Mouse (Mus musculus): ENCODE data around the gene Hnf4a. TPM values are rescaled to one million over a fixed set of nuclear protein-coding genes. Genes with fewer than 3 reads are reported as not detected.

Gene Hnf4a
- polyA plus RNA-seq, 1 experiment, result 2.2 TPM

DNA sequence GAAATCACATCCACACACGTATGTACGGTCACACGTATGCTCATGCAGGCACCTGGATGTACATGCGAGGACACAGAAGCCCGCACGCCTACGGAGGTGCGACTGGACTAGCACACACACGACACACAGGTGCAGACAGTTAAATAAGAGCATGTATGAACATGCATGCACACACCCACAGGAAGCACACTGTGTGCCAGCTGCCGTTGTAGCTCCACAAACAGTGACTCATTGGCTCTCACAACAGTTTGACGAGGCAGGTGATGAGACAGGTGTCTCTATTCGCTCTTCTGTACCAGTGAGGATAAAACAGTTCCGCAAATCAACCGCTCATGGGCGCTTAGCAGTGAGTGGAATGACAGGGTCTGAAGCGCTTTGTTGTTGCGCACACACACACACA is 16.0 kb upstream of the Hnf4a start:
- no peak for DNase-seq (ENCODE audit: low read depth)

DNA sequence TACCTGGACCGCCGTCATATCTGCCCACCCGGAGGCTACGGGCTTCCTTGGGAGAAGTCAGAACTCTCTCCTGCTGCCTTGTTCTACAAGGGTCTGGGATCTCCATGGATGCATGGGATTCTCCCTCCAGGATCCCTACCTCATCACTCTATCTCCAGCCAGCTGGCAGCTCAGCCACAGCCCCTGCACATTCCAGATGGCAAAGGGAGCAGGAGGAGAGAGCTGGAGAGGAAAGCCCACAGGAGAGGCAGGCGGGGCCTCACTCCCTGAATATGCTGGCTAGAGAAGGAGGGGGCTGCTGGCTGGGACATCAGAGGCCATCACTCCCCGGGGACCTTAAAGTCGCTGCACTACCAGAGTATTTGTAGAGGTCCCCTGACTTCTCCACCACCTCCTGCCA is 15.3 kb upstream of the Hnf4a start:
- no peak for DNase-seq (ENCODE audit: low read depth)

DNA sequence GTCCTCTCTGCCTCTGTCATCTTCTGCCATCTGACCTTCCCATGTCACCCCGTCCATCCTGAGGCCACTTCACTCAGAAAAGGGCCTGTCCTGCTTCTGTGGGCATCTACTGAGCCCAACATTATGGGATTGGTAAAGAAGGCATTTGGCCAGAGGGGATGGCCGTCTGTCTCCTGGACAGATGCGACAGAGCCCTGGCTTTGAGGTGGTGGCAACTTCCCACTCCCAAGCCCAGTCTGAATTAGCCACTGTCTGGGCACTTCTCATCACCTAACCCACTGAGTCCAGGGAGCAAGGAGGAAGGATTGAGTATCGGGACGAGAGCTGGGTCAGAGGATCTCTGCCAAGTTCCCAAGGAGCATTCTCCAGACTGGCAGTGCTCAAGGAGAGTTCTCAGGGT is 14.6 kb upstream of the Hnf4a start, which contains the start of gene R3hdml:
TSS of gene R3hdml (plus strand) at position 301 of the 400 bp plus-strand sequence.
- DNase-seq (ENCODE audit: low read depth), result no peak

DNA sequence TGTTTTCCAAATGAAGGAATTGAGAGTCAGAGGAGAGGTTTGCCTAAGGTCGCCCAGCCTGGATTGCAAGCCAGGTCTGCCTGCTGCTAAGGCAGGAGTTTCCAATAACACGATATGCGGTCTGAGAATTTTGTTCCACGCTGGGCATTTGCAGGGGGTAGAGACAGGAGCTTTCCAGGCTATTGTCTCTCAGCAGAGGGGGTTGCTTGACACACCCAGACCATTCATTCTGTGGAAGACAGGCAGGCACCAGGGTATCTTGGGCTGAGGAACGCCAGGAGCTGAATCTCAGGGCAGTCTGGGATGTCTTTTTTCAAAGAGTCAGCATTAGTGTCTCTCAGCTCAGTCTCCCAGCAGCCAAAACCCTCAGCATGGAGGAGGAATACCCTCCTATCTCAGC is 13.6 kb upstream of the Hnf4a start:
- DNase-seq (ENCODE audit: low read depth), result no peak

DNA sequence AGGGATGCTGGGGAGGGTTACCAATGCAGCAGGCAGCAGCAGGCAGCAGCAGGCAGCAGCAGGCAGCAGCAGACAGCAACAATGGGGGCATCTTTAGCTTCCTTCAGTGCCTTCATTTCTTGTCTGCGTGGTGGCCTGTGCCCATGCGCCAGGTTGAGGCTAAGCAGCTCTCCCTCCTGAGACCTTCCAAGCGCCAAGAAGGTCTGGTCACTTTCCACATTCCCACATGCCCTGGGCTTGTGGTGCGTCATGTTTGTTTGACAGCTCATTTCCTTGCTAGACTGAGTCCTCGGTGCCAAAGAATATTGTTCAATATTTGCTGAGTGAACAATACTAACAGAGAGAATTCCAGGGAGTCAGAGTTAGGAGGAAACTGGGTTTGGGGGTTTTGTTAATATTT is 12.6 kb upstream of the Hnf4a start:
- DNase-seq (ENCODE audit: low read depth), result no peak

DNA sequence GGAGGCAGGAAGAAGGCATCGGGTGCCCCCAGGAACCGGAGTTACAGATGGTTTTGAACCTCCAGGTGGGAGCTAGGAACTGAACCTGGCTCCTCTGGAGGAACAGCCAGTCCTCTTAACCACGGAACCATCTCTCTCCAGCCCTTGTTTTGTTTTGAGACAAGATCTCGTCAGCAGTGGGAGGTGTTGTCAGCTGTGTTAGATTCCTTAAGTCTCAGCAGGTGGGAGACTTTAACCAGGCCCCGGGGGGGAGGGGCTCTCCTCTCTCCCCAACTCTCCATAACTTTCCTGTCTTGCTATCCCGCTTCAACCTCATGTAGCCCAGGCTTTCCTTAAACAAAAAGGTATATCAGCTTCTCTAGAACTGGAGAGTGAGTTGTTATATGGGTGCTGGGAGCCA is 12.2 kb upstream of the Hnf4a start:
- DNase-seq (ENCODE audit: low read depth), result no peak

DNA sequence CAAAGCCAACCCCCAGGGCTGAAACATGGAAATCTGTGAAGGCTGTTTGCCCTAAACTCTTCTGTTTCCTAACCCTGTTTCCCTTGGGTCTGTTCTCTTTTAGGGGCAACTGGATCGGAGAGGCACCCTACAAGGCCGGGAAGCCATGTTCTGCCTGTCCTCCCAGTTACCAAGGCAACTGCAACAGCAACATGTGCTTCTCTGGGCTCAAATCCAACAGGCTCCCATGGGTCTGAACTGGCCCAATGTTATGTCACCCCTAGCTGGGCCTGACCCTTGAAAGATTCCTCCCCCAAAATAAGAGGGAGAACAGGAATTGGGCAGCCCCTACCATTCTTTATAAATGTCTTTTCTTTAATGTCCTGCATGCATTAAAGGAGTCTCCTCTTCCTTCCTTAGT is 4.4 kb upstream of the Hnf4a start:
- no peak for DNase-seq (ENCODE audit: low read depth)

DNA sequence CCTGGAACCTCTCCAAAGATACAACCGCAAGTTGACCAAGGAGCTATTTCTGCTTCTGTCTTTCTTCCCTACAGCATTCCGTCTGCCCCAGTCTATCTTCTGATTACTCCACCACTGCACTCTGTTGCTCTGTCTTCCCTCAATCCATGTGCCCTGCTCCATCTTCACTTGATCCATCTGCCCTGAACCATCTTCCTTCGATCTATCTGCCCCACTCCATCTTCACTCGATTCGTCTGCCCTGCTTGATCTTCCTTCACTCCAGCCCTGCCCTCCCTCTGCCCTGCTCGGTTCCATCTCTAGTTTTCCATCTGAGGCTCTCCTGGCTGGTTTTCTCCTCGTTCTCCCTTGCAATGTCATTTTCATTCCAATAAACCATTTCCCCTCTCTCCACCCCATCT is 3.4 kb upstream of the Hnf4a start:
- no peak for DNase-seq (ENCODE audit: low read depth)

DNA sequence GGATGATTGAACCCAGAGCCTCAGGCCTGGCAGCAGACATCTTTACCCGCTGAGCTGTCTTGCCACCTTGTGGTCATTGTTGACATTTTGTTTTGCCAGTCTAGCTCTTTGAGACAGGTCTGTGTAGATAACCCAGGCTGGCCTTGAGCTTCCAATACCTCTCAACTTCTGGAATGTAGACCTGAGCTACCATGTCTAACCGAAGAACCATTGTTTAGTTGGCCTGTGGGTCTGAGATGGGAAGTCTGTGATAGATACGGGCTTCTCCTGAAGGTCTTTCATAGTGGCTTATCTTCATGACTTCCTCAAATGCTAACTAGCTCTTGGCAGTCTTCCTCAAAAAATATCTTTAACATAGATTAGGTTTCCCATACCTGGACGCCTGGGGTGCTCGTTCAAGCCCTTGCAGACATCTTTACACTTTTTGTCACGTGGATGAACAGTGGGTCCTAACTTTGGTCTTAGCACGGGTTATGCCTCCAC is 19.2 kb downstream of the Hnf4a start:
- no peak for DNase-seq (ENCODE audit: low read depth)

DNA sequence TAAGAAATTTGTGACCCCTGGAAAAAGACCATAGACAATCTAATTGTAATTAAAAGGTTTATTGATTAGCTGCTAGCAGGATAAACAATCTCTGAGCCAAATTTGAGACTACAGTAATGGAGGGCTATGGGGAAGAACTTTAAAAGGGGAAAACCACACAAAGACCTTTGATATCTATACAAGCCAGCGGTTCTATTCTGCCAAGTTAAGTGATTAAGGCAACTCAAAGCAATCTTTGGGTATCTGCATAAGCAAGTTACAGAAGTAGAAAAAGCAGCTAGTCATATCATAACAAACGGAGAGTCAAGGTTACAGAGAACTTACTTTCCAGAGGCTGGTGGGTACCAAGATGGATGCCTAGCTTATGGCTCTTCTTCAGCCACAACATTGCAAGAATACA is 20.9 kb downstream of the Hnf4a start:
- no peak for DNase-seq (ENCODE audit: low read depth)

DNA sequence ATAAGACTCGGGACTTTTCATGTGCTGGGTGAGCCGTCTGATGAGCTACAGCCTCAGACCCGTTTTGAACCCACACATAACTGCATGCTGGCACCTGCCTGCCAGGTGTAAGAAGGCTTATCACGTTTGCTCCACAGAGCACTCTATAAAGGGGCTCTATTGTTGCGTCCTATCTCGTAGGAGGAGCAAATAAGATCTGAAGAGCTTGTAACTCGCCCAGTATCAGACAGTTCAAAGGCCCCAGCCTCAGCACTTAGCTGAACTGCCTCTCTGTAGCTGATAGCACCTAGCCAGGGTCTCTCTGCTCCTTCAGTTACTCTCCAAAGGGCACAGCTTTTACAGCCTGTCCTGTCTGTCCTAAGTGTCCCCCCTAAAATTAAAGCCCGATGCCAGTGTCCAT is 23.8 kb downstream of the Hnf4a start:
- no peak for DNase-seq (ENCODE audit: low read depth)

DNA sequence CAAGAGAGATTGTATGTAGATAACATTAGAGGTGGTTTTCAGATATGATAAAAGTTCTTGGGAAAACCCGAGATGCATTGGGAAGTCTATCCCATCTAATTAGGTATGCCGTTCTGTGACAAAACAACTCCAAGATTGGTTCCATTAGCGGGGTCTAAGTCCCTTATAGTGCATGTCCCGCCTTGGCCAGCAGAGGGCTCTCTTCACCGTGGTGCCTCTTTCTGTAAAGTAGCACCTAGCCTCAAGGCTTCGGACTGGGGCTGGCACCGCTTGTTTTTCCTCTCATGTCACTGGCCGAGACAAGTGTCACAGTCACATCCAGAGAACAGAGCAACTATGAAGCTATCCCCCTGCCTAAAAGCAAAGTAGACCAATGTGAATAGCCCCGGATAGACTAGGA is 25.3 kb downstream of the Hnf4a start:
- no peak for DNase-seq (ENCODE audit: low read depth)

DNA sequence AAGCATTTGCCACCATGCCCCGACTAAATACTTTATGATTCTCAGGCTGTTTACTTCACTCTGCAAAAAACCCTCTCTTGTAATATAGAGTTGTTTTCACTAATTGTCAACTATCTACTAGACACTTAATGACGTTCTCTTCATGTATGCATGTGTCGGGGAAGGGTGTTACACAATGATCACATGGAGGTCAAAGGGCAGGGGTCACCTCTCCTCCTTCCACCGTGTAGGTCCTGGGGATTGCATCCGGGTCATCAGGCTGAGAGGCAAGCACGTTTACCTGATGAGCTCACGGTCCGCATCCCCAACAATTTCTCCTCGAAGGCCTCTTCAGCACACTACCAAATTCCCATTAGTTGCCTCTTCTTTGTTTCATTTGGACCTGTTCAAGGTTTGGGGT is 26.6 kb downstream of the Hnf4a start:
- no peak for DNase-seq (ENCODE audit: low read depth)

DNA sequence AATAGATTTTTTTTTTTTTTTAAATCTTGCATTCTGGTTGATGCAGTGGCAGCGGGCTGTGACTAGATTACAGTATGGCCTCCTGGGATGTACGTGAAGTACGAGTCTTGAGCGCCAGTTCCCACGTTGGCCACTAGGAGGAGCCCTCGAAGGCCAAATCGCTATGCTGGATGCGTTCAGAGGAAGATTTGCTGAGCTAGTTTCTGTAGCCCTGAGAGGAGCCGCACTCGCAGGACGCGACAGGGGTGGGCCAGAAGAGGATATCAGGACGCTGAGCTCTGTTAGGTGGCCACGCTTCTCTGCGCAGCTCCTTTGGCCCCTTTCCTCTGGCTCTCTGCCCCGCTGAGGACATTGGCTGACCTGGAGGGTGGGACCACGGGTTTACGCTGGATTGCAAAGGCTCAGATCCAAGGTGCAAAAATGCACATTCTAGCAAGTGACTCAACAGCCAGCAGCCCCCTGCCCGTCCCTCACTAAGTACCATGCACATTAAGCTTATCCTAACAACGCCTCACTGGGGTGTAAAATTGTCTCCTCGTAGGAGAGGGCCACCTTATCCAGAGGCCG is 28.4 kb downstream of the Hnf4a start:
- DNase-seq (ENCODE audit: low read depth), result no peak

DNA sequence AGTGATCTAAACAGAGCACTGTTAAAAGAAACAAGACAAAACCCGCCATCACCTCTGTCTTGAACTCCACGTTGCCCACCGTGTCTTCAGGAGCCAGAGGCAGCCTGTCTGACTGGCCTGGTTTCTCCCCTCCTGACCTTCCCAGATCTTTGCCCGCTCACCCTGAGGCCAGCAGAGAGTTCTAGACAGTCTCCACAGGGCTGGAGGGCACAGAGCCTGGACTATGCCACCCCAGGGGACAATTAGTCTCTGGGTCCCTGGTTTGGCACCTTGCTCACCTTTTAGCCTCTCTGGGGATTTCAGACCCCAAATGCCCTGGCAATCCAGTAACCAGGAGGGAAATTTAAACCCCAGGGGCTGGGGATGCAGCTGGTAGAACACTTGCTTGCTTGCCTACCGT is 30.8 kb downstream of the Hnf4a start:
- DNase-seq (ENCODE audit: low read depth), result no peak

DNA sequence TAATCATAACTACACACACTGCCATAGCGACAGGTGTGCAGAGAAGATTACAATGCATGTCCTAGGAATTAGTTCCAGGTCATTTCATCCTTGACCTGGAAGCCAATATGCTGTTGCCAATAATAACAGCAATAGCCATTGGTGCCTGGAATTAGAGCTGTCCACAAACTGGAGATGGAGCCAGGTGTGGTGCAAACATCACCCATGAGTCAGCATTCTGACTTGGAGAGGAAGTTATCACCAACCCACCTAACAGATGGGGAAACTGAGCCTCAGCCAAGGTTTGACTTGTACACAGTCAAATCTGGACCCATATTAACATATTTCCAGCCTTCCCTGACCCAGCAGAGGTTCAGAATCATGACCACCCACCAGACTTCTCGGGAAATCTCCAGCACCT is 31.8 kb downstream of the Hnf4a start:
- DNase-seq (ENCODE audit: low read depth), result no peak

DNA sequence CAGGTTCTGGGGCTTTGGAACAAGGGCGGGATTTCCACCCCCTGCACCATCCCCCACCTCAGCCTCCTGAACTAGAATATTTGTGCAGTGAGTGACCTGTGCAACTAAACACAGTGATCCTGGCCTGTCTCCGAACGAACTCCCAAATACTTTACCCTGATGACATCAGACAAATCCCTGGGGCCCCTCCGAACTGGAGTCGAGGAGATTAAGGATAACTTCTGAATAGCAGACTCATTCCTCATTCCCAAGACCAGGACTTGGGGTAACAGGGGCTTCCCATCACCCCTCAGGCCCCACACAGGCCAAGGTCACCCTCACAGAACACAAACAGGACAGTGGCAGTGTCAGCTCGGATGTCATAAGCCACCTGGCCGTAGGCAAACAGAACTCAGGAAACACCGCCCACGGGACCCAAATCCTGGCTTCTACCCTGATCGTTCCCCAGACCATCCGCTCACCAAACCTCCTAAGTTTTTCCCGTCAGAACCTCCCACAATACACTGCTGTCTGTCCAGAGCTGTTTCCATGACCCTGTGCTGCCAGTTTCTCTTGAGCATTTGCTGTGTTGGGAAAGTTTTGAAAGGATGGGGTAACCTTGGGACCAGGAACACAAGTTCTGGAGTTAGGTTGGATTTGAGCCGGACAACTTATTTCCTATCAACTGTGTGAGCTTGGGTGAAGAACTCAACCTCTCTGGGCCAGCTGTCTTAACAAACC is 32.9 kb downstream of the Hnf4a start:
- no peak for DNase-seq (ENCODE audit: low read depth)

DNA sequence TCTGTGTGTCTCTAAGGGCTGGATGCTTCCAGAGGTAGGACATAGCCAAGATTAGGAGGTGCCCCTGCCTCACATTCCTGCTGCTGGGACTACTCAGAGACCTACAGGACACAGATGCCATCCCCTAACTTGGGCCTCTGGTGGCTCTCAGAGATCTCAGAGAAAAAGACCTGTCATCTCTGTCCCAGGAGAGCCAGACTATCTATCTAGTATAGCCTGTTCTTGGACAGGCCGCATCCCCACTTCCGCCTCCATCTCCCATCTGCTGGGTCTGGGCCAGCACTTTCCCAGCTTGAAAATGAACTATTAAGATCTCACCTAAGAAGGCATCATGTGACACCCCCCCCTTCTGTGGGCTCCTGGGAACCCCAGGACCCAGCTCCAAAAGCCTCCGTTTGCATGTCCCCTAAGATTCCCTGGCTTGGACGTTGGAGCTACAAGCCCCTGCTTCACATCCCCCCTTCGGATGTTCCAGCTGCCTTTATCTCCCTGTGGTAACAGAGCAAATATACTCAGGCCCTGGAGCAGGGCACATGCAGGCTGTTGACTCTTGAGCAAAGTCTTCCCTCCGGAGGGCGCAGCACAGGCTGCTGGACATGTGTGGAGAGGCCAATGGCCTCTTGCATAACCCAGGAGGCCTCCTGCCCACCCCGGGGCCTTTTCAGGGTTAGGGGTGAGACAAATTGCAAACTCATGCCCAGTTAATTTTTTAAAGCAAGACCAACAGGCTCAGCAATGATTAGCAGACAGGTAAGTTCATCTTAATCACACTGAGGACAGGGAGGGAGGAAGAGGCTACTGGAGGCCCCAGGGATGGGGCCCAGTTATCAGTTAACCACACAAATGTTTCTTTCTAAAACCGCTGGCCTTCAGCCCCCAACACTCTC is 33.9 kb downstream of the Hnf4a start:
- no peak for DNase-seq (ENCODE audit: low read depth)

DNA sequence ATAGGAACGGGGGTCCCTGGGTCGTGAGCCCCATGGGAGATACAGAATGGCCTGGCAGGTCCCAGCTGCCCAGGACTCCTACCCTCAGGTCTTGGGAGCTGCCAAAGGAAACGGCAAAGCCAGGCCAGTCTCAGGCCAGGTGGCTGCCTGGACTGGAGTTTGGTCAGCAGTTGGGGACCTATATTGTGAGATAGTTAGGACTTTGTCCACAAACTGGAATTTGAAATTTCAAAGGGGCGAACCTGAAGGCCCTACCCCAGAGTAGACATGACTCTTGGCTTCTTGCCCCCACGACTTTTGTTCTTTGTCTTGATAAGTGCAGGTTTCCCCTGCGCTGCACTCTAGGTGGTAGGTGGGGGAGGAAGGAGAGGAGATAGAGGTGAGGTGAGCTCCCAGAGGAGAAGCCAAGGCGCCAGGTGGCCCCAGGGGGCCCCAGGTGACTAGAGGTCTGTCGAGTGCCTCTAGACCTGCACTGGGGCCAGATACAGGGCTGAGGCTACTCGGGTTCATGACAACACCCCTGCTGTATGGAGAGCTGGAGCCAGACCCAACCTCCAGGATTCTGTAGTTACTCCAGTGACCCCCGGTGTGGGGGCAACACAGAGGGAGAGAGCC is 35.1 kb downstream of the Hnf4a start:
- DNase-seq (ENCODE audit: low read depth), result no peak

DNA sequence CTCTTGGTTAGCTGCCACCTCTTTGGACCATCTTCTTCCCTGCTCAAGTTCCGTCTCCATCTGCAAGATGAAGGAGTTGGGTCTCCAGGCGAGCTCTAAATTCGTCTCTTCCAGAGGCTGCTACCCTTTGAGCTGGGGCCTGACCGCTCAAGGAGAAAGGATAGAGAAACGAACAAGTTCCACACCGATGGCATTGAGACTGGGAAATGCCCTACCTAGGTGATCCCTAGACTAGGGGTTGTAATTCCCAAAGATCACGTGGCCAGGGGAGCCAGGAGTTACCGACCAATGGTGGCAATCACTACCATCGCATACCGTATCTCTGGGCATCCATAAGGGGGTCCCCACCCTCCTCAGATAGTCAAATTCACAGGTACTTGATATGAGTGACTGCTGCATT is 36.1 kb downstream of the Hnf4a start:
- no peak for DNase-seq (ENCODE audit: low read depth)

DNA sequence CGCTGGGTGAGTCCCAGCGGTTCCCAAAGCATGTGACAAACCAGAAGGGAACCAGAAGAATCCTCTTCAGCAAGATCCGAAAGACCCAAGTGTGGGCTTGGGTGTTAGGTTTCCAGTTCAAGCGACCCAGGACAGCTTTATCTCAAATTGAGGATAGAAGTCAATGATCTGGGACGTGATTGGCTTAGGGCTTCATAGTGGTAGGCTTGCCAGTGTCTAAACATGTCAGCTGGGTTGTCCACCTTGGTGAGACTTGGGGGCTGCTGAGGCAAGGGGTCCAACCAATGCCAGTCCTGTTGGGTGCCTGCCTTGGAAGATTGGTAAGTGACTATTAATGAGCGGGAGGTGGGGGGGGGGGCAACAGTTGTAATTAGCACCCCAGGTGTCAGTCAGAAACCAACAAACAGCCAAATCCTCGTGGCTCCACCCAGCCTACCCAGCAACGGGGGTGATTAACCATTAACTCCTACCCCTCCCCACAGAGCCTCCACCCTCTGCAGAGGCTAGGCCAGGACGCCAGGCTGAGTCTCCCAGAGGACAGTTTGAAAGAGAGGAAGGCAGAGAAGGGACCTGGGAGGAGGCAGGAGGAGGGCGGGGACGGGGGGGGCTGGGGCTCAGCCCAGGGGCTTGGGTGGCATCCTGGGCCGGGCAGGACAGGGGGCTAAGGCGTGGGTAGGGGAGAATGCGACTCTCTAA is 40.2 kb downstream of the Hnf4a start:
- no peak for DNase-seq (ENCODE audit: low read depth)

DNA sequence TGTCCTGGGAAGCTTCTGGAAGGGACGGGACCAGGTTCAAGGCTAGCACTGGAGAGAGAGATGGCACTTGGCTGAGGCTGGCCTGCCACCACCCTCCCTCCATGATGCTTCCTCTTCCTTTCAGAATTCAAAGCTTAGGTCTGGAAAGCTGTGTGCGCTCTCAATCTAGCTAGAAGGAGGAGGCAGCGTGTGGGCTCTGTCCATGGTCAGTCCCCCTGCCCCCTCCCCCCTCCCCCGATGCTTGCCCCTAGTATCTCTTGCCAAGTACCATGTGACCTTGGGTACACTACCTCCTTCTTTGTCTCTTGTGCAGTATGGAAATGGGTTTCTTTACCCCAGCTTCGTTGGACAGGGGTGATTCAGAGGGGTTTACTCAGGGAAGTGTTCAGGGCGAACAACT is 42.2 kb downstream of the Hnf4a start:
- DNase-seq (ENCODE audit: low read depth), result no peak

Measured in gonadal fat pad, adult 2 months (tissue).